9 mouse cellular contexts compared by ENCODE assay signal in the genomic region with DNA sequence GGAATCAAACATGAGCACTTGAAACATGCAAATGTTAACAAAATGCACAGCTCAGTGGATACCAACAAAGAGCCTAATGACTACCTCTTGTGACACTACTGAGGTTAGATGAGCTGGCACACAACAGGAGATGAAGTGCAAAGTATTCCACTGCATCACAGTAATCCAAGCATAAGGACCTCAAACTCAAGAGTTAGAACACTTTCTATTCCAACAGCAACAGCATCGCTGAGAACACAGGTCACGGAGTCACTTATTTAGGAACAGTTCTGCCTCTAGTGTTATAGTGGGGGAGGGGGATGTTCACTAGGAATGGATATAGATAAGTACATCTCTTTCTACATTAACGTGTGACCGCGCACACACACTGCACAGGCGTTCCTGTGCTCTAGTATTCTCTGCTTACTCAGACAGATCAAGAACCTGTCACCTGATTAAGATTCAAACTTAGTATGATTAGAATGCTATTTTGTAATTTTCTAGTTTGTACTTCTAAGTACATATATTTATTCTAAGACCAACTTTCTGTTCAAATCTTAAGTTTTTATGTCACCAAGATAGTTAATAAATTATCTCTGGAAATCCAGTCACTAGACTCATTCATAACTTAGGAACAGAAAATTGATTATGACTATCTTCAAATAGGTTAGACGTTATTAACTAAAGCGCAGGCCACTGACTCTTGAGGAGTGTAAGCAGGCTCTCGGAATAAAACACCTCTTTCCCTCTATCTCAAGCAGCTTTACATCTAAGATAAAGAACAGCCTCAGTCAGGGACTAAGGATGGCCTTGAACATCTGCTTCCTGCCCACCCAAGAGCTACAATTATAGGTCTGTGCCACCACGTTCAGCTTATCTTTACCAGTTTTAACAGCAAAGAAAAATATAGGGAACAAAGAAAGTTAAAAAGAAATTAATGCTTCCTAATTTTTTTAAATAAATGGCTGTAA. TPM values are rescaled to one million over a fixed set of nuclear protein-coding genes. Genes with fewer than 3 reads are reported as not detected.
A peak's percentile ranks its signal among the peaks of the same experiment; 100 is the strongest.
DNase-seq lines count a peak whose midpoint lies in the region; ATAC-seq lines count a peak whose summit lies in the region.
"Had no signal": no experiment of that assay in that cellular context is flagged by ENCODE, and none has a peak within 500 bp of the region (broad histone marks: within the 10 kb centered on the region; RNA-seq: fewer than 3 reads in every experiment).

No protein-coding gene starts in this region.

- no peak overlapping the region for H3K4me3 ChIP-seq in forebrain, embryonic 12.5 days (replicated peaks)
- H3K4me3 ChIP-seq in forebrain, embryonic 11.5 days (ENCODE audit: low read depth, low read length) = no peak overlapping the region
- no peak overlapping the region for H3K4me3 ChIP-seq in midbrain, embryonic 11.5 days (ENCODE audit: low read depth, low read length)
- no peak overlapping the region for H3K4me3 ChIP-seq in midbrain, embryonic 10.5 days
- no peak overlapping the region for H3K4me3 ChIP-seq in intestine, embryonic 16.5 days (ENCODE audit: low read length)
- no peak overlapping the region for H3K4me3 ChIP-seq in stomach, embryonic 15.5 days (replicated peaks)

- H3K27ac ChIP-seq in forebrain, embryonic 12.5 days = peak overlapping the region; percentile 36; the same call in 1 of the 2 replicates
- H3K27ac ChIP-seq in forebrain, embryonic 11.5 days (ENCODE audit: low read depth, low read length) = no peak overlapping the region
- H3K27ac ChIP-seq in midbrain, embryonic 11.5 days (ENCODE audit: low read depth, low read length) = no peak overlapping the region
- no peak overlapping the region for H3K27ac ChIP-seq in midbrain, embryonic 10.5 days (replicated peaks)
- H3K27ac ChIP-seq in intestine, embryonic 16.5 days (ENCODE audit: low read length) = 0 out of 2 replicates have a peak overlapping the region, but pooled peaks have one; percentile 10
- H3K27ac ChIP-seq in stomach, embryonic 15.5 days = 0 out of 2 replicates have a peak overlapping the region, but pooled peaks have one; percentile 31

- WGBS in forebrain, embryonic 12.5 days = 81% methylated on average over 10 of the region's 10 CpGs
- WGBS in forebrain, embryonic 11.5 days = 83% methylated on average over 10 of the region's 10 CpGs
- 86% methylated on average over 10 of the region's 10 CpGs for WGBS in midbrain, embryonic 11.5 days
- WGBS in midbrain, embryonic 10.5 days = 89% methylated on average over 10 of the region's 10 CpGs
- 57% methylated on average over 10 of the region's 10 CpGs for WGBS in intestine, embryonic 16.5 days
- whole genome bisulfite sequencing in stomach, embryonic 15.5 days = 57% methylated on average over 10 of the region's 10 CpGs

- H3K27me3 ChIP-seq in forebrain, embryonic 12.5 days = no peaks in the 10 kb centered on the region
- no peaks in the 10 kb centered on the region for H3K27me3 ChIP-seq in forebrain, embryonic 11.5 days (ENCODE audit: control insufficient read depth, insufficient read depth, low read length)
- H3K27me3 ChIP-seq in midbrain, embryonic 11.5 days (ENCODE audit: control insufficient read depth, insufficient read depth, low read length) = no peaks in the 10 kb centered on the region
- H3K27me3 ChIP-seq in midbrain, embryonic 10.5 days (ENCODE audit: low read depth, poor library complexity, severe bottlenecking) = no peaks in the 10 kb centered on the region
- no peaks in the 10 kb centered on the region for H3K27me3 ChIP-seq in intestine, embryonic 16.5 days (replicated peaks; ENCODE audit: control insufficient read depth, insufficient read depth, low read length)
- no peaks in the 10 kb centered on the region for H3K27me3 ChIP-seq in stomach, embryonic 15.5 days (replicated peaks)

- peaks cover 44% of the 10 kb centered on the region for H3K36me3 ChIP-seq in forebrain, embryonic 12.5 days (replicated peaks)
- H3K36me3 ChIP-seq in forebrain, embryonic 11.5 days (ENCODE audit: control insufficient read depth, insufficient read depth, low read length) = peaks cover 11% of the 10 kb centered on the region; the same call in 1 of the 2 replicates
- peaks cover 8% of the 10 kb centered on the region; the same call in 1 of the 2 replicates for H3K36me3 ChIP-seq in midbrain, embryonic 11.5 days (ENCODE audit: control insufficient read depth, insufficient read depth, low read length)
- peaks cover 96% of the 10 kb centered on the region for H3K36me3 ChIP-seq in midbrain, embryonic 10.5 days
- no peaks in the 10 kb centered on the region; the same call in 1 of the 2 replicates for H3K36me3 ChIP-seq in intestine, embryonic 16.5 days (ENCODE audit: control insufficient read depth, insufficient read depth, low read length)
- peaks cover 12% of the 10 kb centered on the region for H3K36me3 ChIP-seq in stomach, embryonic 15.5 days

- H3K9me3 ChIP-seq in forebrain, embryonic 12.5 days = no peaks in the 10 kb centered on the region
- no peaks in the 10 kb centered on the region for H3K9me3 ChIP-seq in forebrain, embryonic 11.5 days (ENCODE audit: control insufficient read depth, low read length)
- no peaks in the 10 kb centered on the region for H3K9me3 ChIP-seq in midbrain, embryonic 11.5 days (ENCODE audit: control insufficient read depth, low read length)
- H3K9me3 ChIP-seq in midbrain, embryonic 10.5 days (replicated peaks) = no peaks in the 10 kb centered on the region
- no peaks in the 10 kb centered on the region for H3K9me3 ChIP-seq in intestine, embryonic 16.5 days (ENCODE audit: control insufficient read depth, low read length)
- H3K9me3 ChIP-seq in stomach, embryonic 15.5 days = no peaks in the 10 kb centered on the region

- no peak for ATAC-seq in forebrain, embryonic 12.5 days (ENCODE audit: low FRiP score)
- ATAC-seq in forebrain, embryonic 11.5 days (replicated peaks; ENCODE audit: low FRiP score) = no peak
- no peak for ATAC-seq in midbrain, embryonic 11.5 days (ENCODE audit: low FRiP score)
- ATAC-seq in intestine, embryonic 16.5 days = peak; percentile 50
- no peak for ATAC-seq in stomach, embryonic 15.5 days (ENCODE audit: insufficient read depth, low FRiP score, low read depth)

- peak overlapping the region; percentile 3; the same call in 1 of the 2 replicates for H3K4me2 ChIP-seq in forebrain, embryonic 12.5 days
- no peak overlapping the region for H3K4me2 ChIP-seq in forebrain, embryonic 11.5 days (ENCODE audit: low read depth, low read length, severe bottlenecking)
- no peak overlapping the region for H3K4me2 ChIP-seq in midbrain, embryonic 11.5 days
- peak overlapping the region; percentile 10; the same call in 1 of the 2 replicates for H3K4me2 ChIP-seq in intestine, embryonic 16.5 days (ENCODE audit: low read depth, low read length)
- no peak overlapping the region for H3K4me2 ChIP-seq in stomach, embryonic 15.5 days

- peaks cover 18% of the 10 kb centered on the region for H3K4me1 ChIP-seq in forebrain, embryonic 12.5 days
- no peaks in the 10 kb centered on the region for H3K4me1 ChIP-seq in forebrain, embryonic 11.5 days (replicated peaks; ENCODE audit: control insufficient read depth, insufficient read depth, low read length)
- peaks cover 5% of the 10 kb centered on the region for H3K4me1 ChIP-seq in midbrain, embryonic 11.5 days (ENCODE audit: control insufficient read depth, insufficient read depth, low read length)
- H3K4me1 ChIP-seq in midbrain, embryonic 10.5 days = peaks cover 6% of the 10 kb centered on the region
- peaks cover 10% of the 10 kb centered on the region for H3K4me1 ChIP-seq in intestine, embryonic 16.5 days (ENCODE audit: control insufficient read depth, insufficient read depth, low read length)
- peaks cover 13% of the 10 kb centered on the region; the same call in 1 of the 2 replicates for H3K4me1 ChIP-seq in stomach, embryonic 15.5 days

- DNase-seq in forebrain, embryonic 11.5 days (ENCODE audit: low spot score) = no peak
- peak; percentile 81 for DNase-seq in midbrain, embryonic 11.5 days (ENCODE audit: low spot score, missing footprints)
- no peak for DNase-seq in midbrain, embryonic 10.5 days (ENCODE audit: low spot score)
- DNase-seq in urinary bladder, adult 2 months (ENCODE audit: low spot score) = no peak
- no peak for DNase-seq in right cerebral cortex, adult 18-20 months
- DNase-seq: cerebellum, adult 11 months had no signal

- H3K9ac ChIP-seq in forebrain, embryonic 12.5 days = no peak overlapping the region
- no peak overlapping the region for H3K9ac ChIP-seq in forebrain, embryonic 11.5 days (ENCODE audit: low read length)
- H3K9ac ChIP-seq in midbrain, embryonic 11.5 days (ENCODE audit: low read length) = no peak overlapping the region
- H3K9ac ChIP-seq in intestine, embryonic 16.5 days (ENCODE audit: low read depth, low read length) = peak overlapping the region; percentile 36; the same call in 1 of the 2 replicates
- no peak overlapping the region for H3K9ac ChIP-seq in stomach, embryonic 15.5 days

RNA-seq across cellular contexts. Expression of gene Chd2, which starts 5.2 kb away (rescaled TPM):
- 69.4 and 78.8 TPM in 2 replicates for polyA plus RNA-seq in forebrain, embryonic 12.5 days (2016; fragmentation: Nextera tagmentation; extraction: Ambion mirVana)
- 61.0 and 66.1 TPM in 2 replicates for polyA plus RNA-seq in forebrain, embryonic 11.5 days (2014; fragmentation: Nextera tagmentation; extraction: Ambion mirVana)
- 41.7 and 42.6 TPM in 2 replicates for polyA plus RNA-seq in midbrain, embryonic 11.5 days (2014; fragmentation: Nextera tagmentation; extraction: Ambion mirVana)
- 39.6 and 48.3 TPM in 2 replicates for polyA plus RNA-seq in midbrain, embryonic 10.5 days (2016; fragmentation: Nextera tagmentation; extraction: Ambion mirVana)
- 40.1 and 41.1 TPM in 2 replicates for polyA plus RNA-seq in intestine, embryonic 16.5 days (2015; fragmentation: Nextera tagmentation; extraction: Ambion mirVana)
- polyA plus RNA-seq in stomach, embryonic 15.5 days (2015; fragmentation: Nextera tagmentation; extraction: Ambion mirVana) = 43.3 and 48.8 TPM in 2 replicates
- 25.6 and 27.3 TPM in 2 replicates for polyA plus RNA-seq in urinary bladder, adult 2 months (2012; rRNA removed)

Comparison
In these comparisons a context has a peak if more than half of its experiments do, and no peak if none do; other contexts are left out.
1. H3K27ac ChIP-seq: peak in forebrain, embryonic 12.5 days (single experiment), intestine, embryonic 16.5 days (single experiment) and stomach, embryonic 15.5 days (single experiment); none in forebrain, embryonic 11.5 days (single experiment), midbrain, embryonic 11.5 days (single experiment) and midbrain, embryonic 10.5 days (single experiment).
2. H3K4me2 ChIP-seq: peak in forebrain, embryonic 12.5 days (single experiment) and intestine, embryonic 16.5 days (single experiment); none in forebrain, embryonic 11.5 days (single experiment), midbrain, embryonic 11.5 days (single experiment) and stomach, embryonic 15.5 days (single experiment).